Mouse (Mus musculus): ENCODE results near the gene Evi5l.

- peak; percentile 76 for TF ChIP-seq CTCF (IDR thresholded peaks at IDR 0.05; ENCODE audit: low read depth, low read length)
- TF ChIP-seq POLR2A (IDR thresholded peaks at IDR 0.05; ENCODE audit: borderline replicate concordance, low read depth, low read length): no peak
These were observed 26.4 kb upstream of the Evi5l start for GRCm38 (mm10) chr8:4139660-4140646.
